Mouse (Mus musculus) cerebellum, adult 2 months (tissue): ENCODE results near the gene Prap1.

Source experiments
- CTCF ChIP-seq: fragments of 200-500 bp; IDR thresholded peaks from 2 replicates; pipeline ENCODE4 v1.5.1; 2011; ENCODE audit warnings: low read depth, mild to moderate bottlenecking, control low read depth, low read length, moderate library complexity, borderline replicate concordance; ENCODE audit not compliant: insufficient read depth
- POLR2A ChIP-seq: fragments of 200-500 bp; IDR thresholded peaks from 2 replicates; pipeline ENCODE4 v1.6.1; 2011; ENCODE audit warnings: low read length, control low read depth, borderline replicate concordance; ENCODE audit not compliant: insufficient read depth

DNA sequence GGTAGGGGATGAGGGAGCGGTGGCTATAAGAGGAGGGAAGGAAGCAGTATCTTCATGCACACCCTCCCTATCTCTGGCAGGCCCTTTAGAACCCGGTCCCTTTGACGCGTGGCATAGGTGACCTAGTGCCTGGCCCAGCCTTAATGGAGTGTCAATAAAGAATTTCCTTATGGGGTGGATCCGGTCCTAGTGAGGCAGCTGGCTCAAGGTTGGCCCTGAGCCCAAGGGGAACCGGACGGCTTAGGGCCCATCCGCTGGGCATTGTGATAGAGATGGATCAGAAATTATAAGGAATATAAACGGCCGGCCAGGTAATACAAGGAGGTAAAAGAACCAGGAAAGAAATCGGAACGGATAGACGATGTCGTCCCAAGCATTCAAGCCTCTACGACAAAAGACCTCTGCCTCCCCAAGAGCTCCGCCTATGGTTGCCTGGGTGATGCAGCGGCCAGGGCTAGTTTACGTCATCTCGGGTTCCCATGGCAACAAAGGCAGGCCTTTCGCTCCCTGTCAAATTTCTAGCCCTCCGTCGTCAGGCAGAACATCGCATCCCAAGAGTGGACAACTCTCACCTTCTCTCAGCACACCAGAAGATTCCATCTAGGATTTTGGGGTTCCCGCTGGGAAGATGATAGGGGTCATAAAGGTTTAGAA lies 12.6 kb upstream of the Prap1 start:
- TF ChIP-seq CTCF, result no peak; the same call in 1 of the 2 replicates
- TF ChIP-seq POLR2A, result peak; percentile 97; the same call in 1 of the 2 replicates
